9 mouse cellular contexts compared by ENCODE assay signal in genomic region chr1:182792521-182793071, GRCm38 (mm10). TPM values are rescaled to one million over a fixed set of nuclear protein-coding genes. Genes with fewer than 3 reads are reported as not detected.
DNase-seq lines count a peak whose midpoint lies in the region; ATAC-seq lines count a peak whose summit lies in the region.
"Had no signal": no experiment of that assay in that cellular context is flagged by ENCODE, and none has a peak within 500 bp of the region (broad histone marks: within the 10 kb centered on the region; RNA-seq: fewer than 3 reads in every experiment).

No protein-coding gene starts in this region.

- peak overlapping the region; percentile 4; the same call in 1 of the 2 replicates for H3K4me2 ChIP-seq in lung, embryonic 15.5 days
- H3K4me2 ChIP-seq: liver, embryonic 15.5 days had no signal

- no peak overlapping the region for H3K27ac ChIP-seq in lung, embryonic 15.5 days
- H3K27ac ChIP-seq: liver, embryonic 15.5 days had no signal

- H3K4me1 ChIP-seq in lung, embryonic 15.5 days, result peaks cover 19% of the 10 kb centered on the region
- H3K4me1 ChIP-seq: liver, embryonic 15.5 days had no signal

- peak; percentile 94 to 97 for ATAC-seq in hematopoietic stem cell, adult 5-6 weeks (replicated peaks in 1 of 2; ENCODE audit: insufficient read depth in 1 of 2, low FRiP score in 2 of 2, low TSS enrichment in 1 of 2, low read depth in 1 of 2, poor library complexity in 2 of 2, severe bottlenecking in 2 of 2)
- peak; percentile 63; the same call in 1 of the 2 replicates for ATAC-seq in lung, embryonic 15.5 days (ENCODE audit: borderline replicate concordance, extremely low read depth, low FRiP score, low TSS enrichment)

- no peaks in the 10 kb centered on the region for H3K9me3 ChIP-seq in lung, embryonic 15.5 days
- H3K9me3 ChIP-seq: liver, embryonic 15.5 days had no signal

- WGBS in lung, embryonic 15.5 days, result 18% methylated on average over 16 of the region's 16 CpGs

- H3K27me3 ChIP-seq in lung, embryonic 15.5 days, result no peaks in the 10 kb centered on the region
- H3K27me3 ChIP-seq: liver, embryonic 15.5 days had no signal

- H3K4me3 ChIP-seq in lung, embryonic 15.5 days, result no peak overlapping the region
- H3K4me3 ChIP-seq: liver, embryonic 15.5 days had no signal

- no peaks in the 10 kb centered on the region for H3K36me3 ChIP-seq in lung, embryonic 15.5 days
- H3K36me3 ChIP-seq: liver, embryonic 15.5 days had no signal

- peak; percentile 43 for DNase-seq in Muller cell, postnatal 12 days (ENCODE audit: inconsistent ontology term)
- DNase-seq in cerebellum, adult 9-10 months, result peak; percentile 54
- peak; percentile 76 to 80 for DNase-seq in frontal cortex, adult 2 months (ENCODE audit: extremely low spot score in 1 of 2, low spot score in 1 of 2)
- DNase-seq in layer of hippocampus, adult 8-10 months (ENCODE audit: low spot score in 2 of 2), result peak; percentile 72
- DNase-seq in ovary, postnatal 14 days (ENCODE audit: low spot score), result peak; percentile 62
- peak; percentile 29 for DNase-seq in urinary bladder, adult 2 months (ENCODE audit: low spot score)

- no peak overlapping the region for H3K9ac ChIP-seq in lung, embryonic 15.5 days
- H3K9ac ChIP-seq: liver, embryonic 15.5 days had no signal

RNA-seq across cellular contexts. Expression of gene Susd4, which starts 28.9 kb away (rescaled TPM):
- 138 and 144 TPM in 2 replicates for polyA plus RNA-seq in frontal cortex, adult 2 months (2012; rRNA removed)
- total RNA-seq in hematopoietic stem cell, adult 5-6 weeks (2017), result 1.3 and 2.2 TPM in 2 replicates
- 100 to 1,000 TPM; 116 to 129 (median 123) TPM for total RNA-seq in layer of hippocampus, adult 8-10 months (2022)
- 22.3 and 22.8 TPM in 2 replicates for polyA plus RNA-seq in lung, embryonic 15.5 days (2015; fragmentation: Nextera tagmentation; extraction: Ambion mirVana)
- 9.2 and 9.8 TPM in 2 replicates for polyA plus RNA-seq in urinary bladder, adult 2 months (2012; rRNA removed)

RNA-seq across cellular contexts. Expression of gene Ccdc185, which starts 43.6 kb away (rescaled TPM):
- polyA plus RNA-seq in frontal cortex, adult 2 months (2012; rRNA removed), result 0.06 TPM in 1 of 2 replicates, not detected in the other
- not detected in 2 replicates for total RNA-seq in hematopoietic stem cell, adult 5-6 weeks (2017)
- under 1 TPM in 3 of 4 experiments, not detected in 1; 0.18 to 0.25 (median 0.20) TPM for total RNA-seq in layer of hippocampus, adult 8-10 months (2022)
- not detected in 2 replicates for polyA plus RNA-seq in lung, embryonic 15.5 days (2015; fragmentation: Nextera tagmentation; extraction: Ambion mirVana)
- not detected in 2 replicates for polyA plus RNA-seq in urinary bladder, adult 2 months (2012; rRNA removed)
- polyA plus RNA-seq: liver, embryonic 15.5 days had no signal
